Mouse (Mus musculus): ENCODE results near the gene Arid2. TPM values are rescaled to one million over a fixed set of nuclear protein-coding genes. Genes with fewer than 3 reads are reported as not detected.

Arid2 gene
- polyA plus RNA-seq, 1 experiment from 2014 or later = 11.6 TPM

DNA sequence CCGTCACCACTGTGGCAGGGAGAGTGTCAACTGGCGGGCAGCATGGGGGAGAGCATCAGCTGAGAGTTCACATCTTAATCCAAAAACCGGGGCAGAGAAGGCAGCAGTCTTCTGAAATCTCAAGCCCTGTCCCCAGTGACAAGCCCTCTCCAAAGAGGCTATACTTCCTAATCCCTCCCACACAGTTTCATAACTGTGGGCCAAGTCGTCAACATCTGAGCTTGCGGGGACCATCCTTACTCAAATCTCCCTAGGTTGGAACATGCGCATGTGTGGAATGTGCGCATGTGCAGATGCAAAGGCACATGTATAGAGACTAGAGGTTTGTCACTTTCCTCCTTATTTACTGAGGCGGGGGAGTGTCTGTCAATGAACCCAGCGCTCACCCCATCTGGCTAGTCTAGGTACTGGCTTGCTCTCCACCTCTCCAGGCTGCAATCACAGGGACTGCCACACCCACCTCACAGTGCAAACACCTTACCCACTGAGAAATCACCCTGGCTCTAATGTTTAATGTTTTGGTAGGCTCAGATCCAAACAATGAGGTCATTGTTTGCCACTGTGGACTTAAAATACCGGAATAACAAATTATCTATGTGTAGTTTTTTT lies 16.9 kb upstream of the Arid2 start:
- peaks cover 5% of the 10 kb centered on the region; the same call in 1 of the 2 replicates for H3K9me3 ChIP-seq (replicated peaks)
- no peak overlapping the region for H3K27ac ChIP-seq
- H3K9ac ChIP-seq = no peak overlapping the region
- H3K4me2 ChIP-seq = no peak overlapping the region
- 81% methylated on average over 10 of the region's 10 CpGs for WGBS
- H3K36me3 ChIP-seq = peaks cover 38% of the 10 kb centered on the region
- ATAC-seq (replicated peaks; ENCODE audit: insufficient number of reproducible peaks, insufficient read depth, low FRiP score, low read depth) = no peak
- H3K27me3 ChIP-seq = no peaks in the 10 kb centered on the region
- peaks cover 42% of the 10 kb centered on the region for H3K4me1 ChIP-seq (replicated peaks)
- H3K4me3 ChIP-seq = no peak overlapping the region

DNA sequence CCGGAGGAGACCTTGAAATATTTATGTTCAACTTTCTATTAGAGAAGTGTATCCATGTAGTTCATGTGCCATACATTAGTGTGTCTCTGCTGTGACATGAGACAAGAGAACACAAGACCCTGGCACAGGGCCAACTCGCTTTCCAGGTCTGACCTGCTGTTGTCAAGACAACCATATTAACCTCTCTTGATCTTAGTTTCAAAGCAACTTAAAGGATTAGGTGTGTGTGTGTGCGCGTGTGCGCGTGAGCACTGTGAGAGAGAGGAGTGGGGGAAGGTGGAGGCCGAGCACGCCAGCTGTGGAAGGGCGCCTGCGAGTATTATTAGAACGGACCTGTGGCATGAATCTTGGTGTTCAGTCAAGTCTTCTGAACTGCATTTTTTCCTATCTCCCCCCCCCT lies 15.0 kb upstream of the Arid2 start:
- Histone ChIP-seq H3K4me2 (peak overlapping the region; percentile 29; the same call in 1 of the 2 replicates), H3K4me1 (replicated peaks) (peaks cover 58% of the 10 kb centered on the region), H3K36me3 (peaks cover 22% of the 10 kb centered on the region; the same call in 1 of the 2 replicates), H3K4me3 (no peak overlapping the region), H3K9me3 (replicated peaks) (no peaks in the 10 kb centered on the region), H3K27ac (peak overlapping the region; percentile 4; the same call in 1 of the 2 replicates), H3K9ac (no peak overlapping the region), H3K27me3 (no peaks in the 10 kb centered on the region)
- 61% methylated on average over 11 of the region's 11 CpGs for WGBS
- ATAC-seq (replicated peaks; ENCODE audit: insufficient number of reproducible peaks, insufficient read depth, low FRiP score, low read depth) = 0 out of 2 replicates have a peak, but pooled peaks have one; percentile 15

- Histone ChIP-seq H3K4me2 (no peak overlapping the region), H3K27me3 (no peaks in the 10 kb centered on the region), H3K9ac (no peak overlapping the region), H3K9me3 (replicated peaks) (no peaks in the 10 kb centered on the region), H3K4me3 (no peak overlapping the region), H3K4me1 (replicated peaks) (peaks cover 55% of the 10 kb centered on the region), H3K27ac (no peak overlapping the region), H3K36me3 (0 out of 2 replicates have a peak, but pooled peaks cover 18% of the 10 kb centered on the region)
- no peak for ATAC-seq (replicated peaks; ENCODE audit: insufficient number of reproducible peaks, insufficient read depth, low FRiP score, low read depth)
- 32% methylated on average over 2 of the region's 2 CpGs for WGBS
These were observed 13.0 kb upstream of the Arid2 start for GRCm38 (mm10) chr15:96274341-96274740.

DNA sequence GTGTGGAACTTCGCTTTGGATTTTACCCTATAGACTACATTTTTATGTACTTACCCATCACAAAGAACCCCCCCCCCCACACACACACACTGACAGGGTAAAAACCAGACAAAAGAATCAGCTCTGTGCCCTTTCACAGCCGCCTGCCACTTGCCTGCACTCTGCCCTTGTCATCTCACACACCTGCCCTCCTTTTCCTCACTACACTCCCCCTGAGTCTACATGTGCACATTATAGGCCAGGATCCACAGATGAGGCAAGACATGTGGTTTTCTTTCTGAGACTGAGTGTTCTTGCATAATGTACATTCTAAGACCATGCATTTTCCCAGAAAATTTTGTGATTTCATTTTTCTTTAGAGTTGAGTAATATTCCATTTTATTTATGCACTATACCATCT lies 12.1 kb upstream of the Arid2 start:
- H3K9ac ChIP-seq = no peak overlapping the region
- no peak overlapping the region for H3K4me3 ChIP-seq
- no peak overlapping the region for H3K4me2 ChIP-seq
- WGBS = 85% methylated on average over 2 of the region's 2 CpGs
- H3K27ac ChIP-seq = no peak overlapping the region
- peaks cover 20% of the 10 kb centered on the region; the same call in 1 of the 2 replicates for H3K36me3 ChIP-seq
- no peak for ATAC-seq (replicated peaks; ENCODE audit: insufficient number of reproducible peaks, insufficient read depth, low FRiP score, low read depth)
- H3K4me1 ChIP-seq (replicated peaks) = peaks cover 55% of the 10 kb centered on the region
- no peaks in the 10 kb centered on the region for H3K27me3 ChIP-seq
- no peaks in the 10 kb centered on the region for H3K9me3 ChIP-seq (replicated peaks)

DNA sequence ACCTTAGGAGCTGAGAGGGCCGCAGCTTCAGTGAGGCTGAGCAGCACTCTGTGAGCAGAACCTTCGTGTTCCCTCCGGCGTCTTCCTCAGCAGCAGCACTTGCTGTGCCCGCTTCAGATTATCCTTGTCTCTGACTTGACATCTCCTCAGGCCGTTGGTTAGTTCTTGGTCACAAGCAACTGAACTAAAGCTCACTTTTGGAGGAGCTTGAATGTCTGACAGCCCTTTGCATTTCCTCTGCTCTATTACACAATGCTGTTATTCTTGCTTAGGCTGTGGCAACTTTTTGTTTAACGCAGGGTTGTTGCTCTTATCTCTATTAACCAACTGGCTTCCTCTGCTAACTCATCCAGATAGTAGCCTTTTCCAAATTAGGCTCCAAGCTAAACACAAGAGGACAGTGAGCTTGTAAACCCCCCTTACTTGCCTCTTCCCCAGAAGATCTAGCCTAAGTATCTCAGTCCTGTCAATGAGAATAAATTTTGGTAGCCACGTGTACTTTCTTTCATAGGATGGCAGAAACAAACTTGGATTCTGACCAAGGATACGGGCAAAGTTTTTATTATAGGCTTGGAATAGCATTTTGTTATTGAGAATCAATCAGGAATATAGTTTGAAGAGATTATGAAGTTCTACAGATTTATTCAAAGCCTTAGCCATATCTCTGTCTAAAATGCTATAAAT lies 11.4 kb upstream of the Arid2 start:
- no peaks in the 10 kb centered on the region for H3K9me3 ChIP-seq (replicated peaks)
- no peak overlapping the region for H3K9ac ChIP-seq
- peaks cover 57% of the 10 kb centered on the region for H3K4me1 ChIP-seq (replicated peaks)
- 57% methylated on average over 9 of the region's 9 CpGs for WGBS
- no peaks in the 10 kb centered on the region for H3K27me3 ChIP-seq
- no peak overlapping the region for H3K4me3 ChIP-seq
- H3K4me2 ChIP-seq = no peak overlapping the region
- H3K36me3 ChIP-seq = peaks cover 25% of the 10 kb centered on the region
- ATAC-seq (replicated peaks; ENCODE audit: insufficient number of reproducible peaks, insufficient read depth, low FRiP score, low read depth) = no peak
- H3K27ac ChIP-seq = no peak overlapping the region

GRCm38 (mm10) chr15:96277061-96277460 lies 10.3 kb upstream of the Arid2 start:
- Histone ChIP-seq H3K36me3 (peaks cover 26% of the 10 kb centered on the region), H3K27me3 (no peaks in the 10 kb centered on the region), H3K9me3 (replicated peaks) (no peaks in the 10 kb centered on the region), H3K4me1 (replicated peaks) (peaks cover 57% of the 10 kb centered on the region), H3K4me3 (no peak overlapping the region), H3K4me2 (no peak overlapping the region), H3K9ac (no peak overlapping the region), H3K27ac (no peak overlapping the region)
- WGBS = 56% methylated on average over 4 of the region's 4 CpGs
- no peak for ATAC-seq (replicated peaks; ENCODE audit: insufficient number of reproducible peaks, insufficient read depth, low FRiP score, low read depth)

GRCm38 (mm10) chr15:96281236-96281635 lies 6.1 kb upstream of the Arid2 start:
- no peak overlapping the region for H3K9ac ChIP-seq
- no peak for ATAC-seq (replicated peaks; ENCODE audit: insufficient number of reproducible peaks, insufficient read depth, low FRiP score, low read depth)
- no peak overlapping the region for H3K4me3 ChIP-seq
- 76% methylated on average over 5 of the region's 5 CpGs for WGBS
- no peaks in the 10 kb centered on the region for H3K9me3 ChIP-seq (replicated peaks)
- no peak overlapping the region for H3K4me2 ChIP-seq
- peaks cover 15% of the 10 kb centered on the region for H3K36me3 ChIP-seq
- no peaks in the 10 kb centered on the region for H3K27me3 ChIP-seq
- no peak overlapping the region for H3K27ac ChIP-seq
- peaks cover 46% of the 10 kb centered on the region for H3K4me1 ChIP-seq (replicated peaks)

- Histone ChIP-seq H3K9ac (no peak overlapping the region), H3K4me3 (peak overlapping the region; percentile 92), H3K27ac (no peak overlapping the region), H3K4me1 (replicated peaks) (peaks cover 33% of the 10 kb centered on the region), H3K4me2 (peak overlapping the region; percentile 82), H3K27me3 (no peaks in the 10 kb centered on the region), H3K36me3 (peaks cover 11% of the 10 kb centered on the region), H3K9me3 (replicated peaks) (no peaks in the 10 kb centered on the region)
- WGBS = 66% methylated on average over 8 of the region's 8 CpGs
- ATAC-seq (replicated peaks; ENCODE audit: insufficient number of reproducible peaks, insufficient read depth, low FRiP score, low read depth) = no peak
These were observed 4.2 kb upstream of the Arid2 start for GRCm38 (mm10) chr15:96283141-96283540.

GRCm38 (mm10) chr15:96283920-96284431 lies 3.3 kb upstream of the Arid2 start:
- 4% methylated on average over 11 of the region's 11 CpGs for WGBS

DNA sequence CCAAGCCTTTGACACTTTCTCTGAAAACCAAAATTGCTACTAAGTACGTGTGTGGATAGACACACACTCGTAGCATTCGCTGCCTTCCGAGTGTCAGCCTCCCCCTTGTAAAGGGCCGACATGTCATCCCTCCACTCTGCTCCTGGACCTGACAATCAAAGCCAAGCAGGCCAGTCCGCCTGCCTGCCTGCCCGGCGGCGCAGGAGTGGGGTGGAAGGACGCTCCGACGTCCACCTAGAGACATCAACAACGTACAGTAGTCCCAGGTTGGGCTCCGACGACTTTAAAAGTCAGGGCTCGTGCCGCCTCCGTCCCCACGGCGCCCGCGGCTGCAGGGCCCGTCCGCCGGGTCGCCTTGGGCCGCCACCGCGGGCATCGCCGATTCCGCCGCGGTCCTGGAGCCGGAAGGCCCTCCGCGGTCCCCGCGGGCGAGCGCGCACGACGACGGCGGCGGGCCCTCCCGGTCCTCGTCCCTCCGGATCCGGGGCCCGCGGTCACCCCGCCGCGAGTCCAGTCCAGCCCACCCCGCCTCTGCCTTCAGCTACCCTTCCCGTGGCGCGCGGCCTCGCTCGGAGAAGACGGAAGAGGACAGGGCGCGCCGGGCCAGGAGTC lies 2.5 kb upstream of the Arid2 start:
- under 1% methylated on average over 67 of the region's 67 CpGs for WGBS
- Histone ChIP-seq H3K4me2 (peak overlapping the region; percentile 82), H3K27me3 (no peaks in the 10 kb centered on the region), H3K9ac (peak overlapping the region; percentile 99), H3K4me1 (replicated peaks) (peaks cover 37% of the 10 kb centered on the region), H3K9me3 (replicated peaks) (no peaks in the 10 kb centered on the region), H3K27ac (peak overlapping the region; percentile 100), H3K4me3 (peak overlapping the region; percentile 92), H3K36me3 (peaks cover 11% of the 10 kb centered on the region)
- peak; percentile 18 for ATAC-seq (replicated peaks; ENCODE audit: insufficient number of reproducible peaks, insufficient read depth, low FRiP score, low read depth)

More at GRCm38 (mm10) chr15:96283920-96284431, 3.3 kb upstream of the Arid2 start:
- Histone ChIP-seq H3K27me3 (no peaks in the 10 kb centered on the region), H3K36me3 (peaks cover 11% of the 10 kb centered on the region), H3K27ac (peak overlapping the region; percentile 100), H3K4me3 (peak overlapping the region; percentile 92), H3K9me3 (replicated peaks) (no peaks in the 10 kb centered on the region), H3K4me2 (peak overlapping the region; percentile 82), H3K9ac (peak overlapping the region; percentile 99), H3K4me1 (replicated peaks) (peaks cover 33% of the 10 kb centered on the region)
- no peak for ATAC-seq (replicated peaks; ENCODE audit: insufficient number of reproducible peaks, insufficient read depth, low FRiP score, low read depth)

DNA sequence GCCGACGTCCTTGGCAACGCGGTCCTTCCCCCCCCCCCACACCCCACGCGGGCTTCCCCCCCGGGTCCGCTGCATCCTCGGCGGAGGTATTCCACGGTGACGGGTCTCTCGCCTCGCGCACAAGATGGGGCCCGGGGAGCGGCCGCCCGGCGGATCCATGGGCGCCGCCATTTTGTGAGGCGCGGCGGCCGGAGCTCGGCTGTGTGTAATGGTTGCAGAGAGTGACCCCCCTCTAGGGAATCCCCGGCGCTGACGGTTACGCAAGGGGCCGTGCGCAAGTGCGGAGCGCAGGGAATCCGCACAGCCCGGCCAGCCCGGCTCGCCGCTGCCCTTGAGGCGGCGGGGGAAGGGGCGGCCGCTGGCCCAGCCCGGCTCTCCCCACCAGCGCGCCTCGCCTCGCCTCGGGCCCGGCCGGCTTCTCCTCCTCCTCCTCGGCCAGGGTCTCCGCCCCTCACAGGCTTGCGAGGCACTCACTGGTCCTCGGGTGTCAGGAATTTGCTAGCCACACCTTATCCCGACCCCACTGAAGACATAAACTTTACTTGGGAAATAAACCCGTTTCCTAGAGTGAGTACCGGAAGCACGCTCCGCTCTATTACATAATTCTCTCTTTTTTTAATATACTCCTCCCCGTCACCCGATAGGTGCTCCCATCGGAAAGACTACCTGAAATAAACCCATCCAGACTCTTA lies 1.8 kb upstream of the Arid2 start:
- peaks cover 35% of the 10 kb centered on the region for H3K4me1 ChIP-seq (replicated peaks)
- H3K9ac ChIP-seq = peak overlapping the region; percentile 99
- H3K27me3 ChIP-seq = no peaks in the 10 kb centered on the region
- peak; percentile 83 for ATAC-seq (replicated peaks; ENCODE audit: insufficient number of reproducible peaks, insufficient read depth, low FRiP score, low read depth)
- H3K27ac ChIP-seq = peak overlapping the region; percentile 100
- peaks cover 5% of the 10 kb centered on the region for H3K36me3 ChIP-seq
- H3K9me3 ChIP-seq (replicated peaks) = no peaks in the 10 kb centered on the region
- WGBS = under 1% methylated on average over 51 of the region's 64 CpGs
- peak overlapping the region; percentile 92 for H3K4me3 ChIP-seq
- peak overlapping the region; percentile 82 for H3K4me2 ChIP-seq
